Mouse (Mus musculus) neural tube, embryonic 15.5 days (tissue): Measurements from ENCODE around the gene Plcb3. TPM values are rescaled to one million over a fixed set of nuclear protein-coding genes. Genes with fewer than 3 reads are reported as not detected.
"Not testable (repeated sequence)": the region's sequence is repeated elsewhere in the genome, so short reads cannot be mapped to it uniquely, and the experiment has no call there.

Experiments
- ATAC-seq: fragments of 200-750 bp; cut with Nextera tagmentation; 2 replicates; pipeline ENCODE4 v1.8.0; 2017; ENCODE audit warnings: mild to moderate bottlenecking, moderate TSS enrichment, moderate library complexity; ENCODE audit not compliant: low FRiP score
- H3K27ac ChIP-seq: fragments of 300-500 bp; sonication (generic); replicated peaks from 2 replicates; pipeline ENCODE4 v1.5.1; 2015; ENCODE audit warnings: mild to moderate bottlenecking, inconsistent platforms
- H3K27me3 ChIP-seq: fragments of 300-500 bp; sonication (generic); replicated peaks from 2 replicates; pipeline ENCODE4 v1.6.1; 2015; ENCODE audit warnings: inconsistent platforms
- H3K36me3 ChIP-seq: fragments of 300-500 bp; sonication (generic); 2 replicates; pipeline ENCODE4 v1.6.1; 2015; ENCODE audit warnings: inconsistent platforms
- H3K4me1 ChIP-seq: fragments of 300-500 bp; sonication (generic); 2 replicates; pipeline ENCODE4 v1.6.1; 2015; ENCODE audit warnings: inconsistent platforms
- H3K4me2 ChIP-seq: fragments of 300-500 bp; sonication (generic); 2 replicates; pipeline ENCODE4 v1.6.1; 2015; ENCODE audit warnings: inconsistent platforms, mild to moderate bottlenecking, moderate library complexity
- H3K4me3 ChIP-seq: fragments of 300-500 bp; sonication (generic); replicated peaks from 2 replicates; pipeline ENCODE4 v1.5.1; 2015; ENCODE audit warnings: mild to moderate bottlenecking, inconsistent platforms
- H3K9ac ChIP-seq: fragments of 300-500 bp; sonication (generic); replicated peaks from 2 replicates; pipeline ENCODE4 v1.6.1; 2015; ENCODE audit warnings: mild to moderate bottlenecking, inconsistent platforms
- H3K9me3 ChIP-seq: fragments of 300-500 bp; sonication (generic); replicated peaks from 2 replicates; pipeline ENCODE4 v1.6.1; 2016; ENCODE audit warnings: inconsistent platforms
- WGBS: fragments of 180-500 bp; shearing (Covaris S2); methylation state at CpG from one replicate; pipeline ENCODE4 v1.1.7; 2015; ENCODE audit warnings: mixed read lengths; 5-methylcytosine and 5-hydroxymethylcytosine counted together
- polyA plus RNA-seq: library from polyadenylated mRNA; unstranded; fragments of >200 nt; fragmentation: Nextera tagmentation; extraction: Ambion mirVana; gene quantifications from 2 replicates; pipeline ENCODE4 v1.2.1, GENCODE M21; 2015

Plcb3 gene
- polyA plus RNA-seq, 1 experiment from 2014 or later: 14.1 TPM

- H3K9me3 ChIP-seq: no peaks in the 10 kb centered on the region
- peaks cover 31% of the 10 kb centered on the region for H3K4me1 ChIP-seq
- no peak overlapping the region for H3K4me2 ChIP-seq
- H3K27me3 ChIP-seq: no peaks in the 10 kb centered on the region
- WGBS: 96% methylated on average over 15 of the region's 15 CpGs
- peaks cover 32% of the 10 kb centered on the region for H3K36me3 ChIP-seq
- no peak overlapping the region for H3K4me3 ChIP-seq
- H3K9ac ChIP-seq: no peak overlapping the region
- no peak for ATAC-seq
- H3K27ac ChIP-seq: no peak overlapping the region
Observed at GRCm38 (mm10) chr19:6912205-6912970, 63.9 kb downstream of the Plcb3 start.

- H3K27me3 ChIP-seq: no peaks in the 10 kb centered on the region
- H3K4me1 ChIP-seq: peaks cover 38% of the 10 kb centered on the region
- no peaks in the 10 kb centered on the region for H3K9me3 ChIP-seq
- H3K27ac ChIP-seq: no peak overlapping the region
- H3K36me3 ChIP-seq: peaks cover 41% of the 10 kb centered on the region
- peak overlapping the region; percentile 73 for H3K4me2 ChIP-seq
- WGBS: 86% methylated on average over 19 of the region's 19 CpGs
- ATAC-seq: no peak
- H3K4me3 ChIP-seq: peak overlapping the region; percentile 64; the same call in 1 of the 2 replicates
- no peak overlapping the region for H3K9ac ChIP-seq
Observed at GRCm38 (mm10) chr19:6911101-6912074, 64.9 kb downstream of the Plcb3 start.

- H3K4me2 ChIP-seq: peak overlapping the region; percentile 73
- peak overlapping the region; percentile 73 for H3K9ac ChIP-seq
- peak overlapping the region; percentile 98 for H3K27ac ChIP-seq
- H3K4me3 ChIP-seq: peak overlapping the region; percentile 64
- not testable (repeated sequence) for H3K27me3 ChIP-seq, H3K9me3 ChIP-seq
- peaks cover 38% of the 10 kb centered on the region for H3K4me1 ChIP-seq
- WGBS: under 1% methylated on average over 24 of the region's 30 CpGs
- peak; percentile 15 for ATAC-seq
- peaks cover 50% of the 10 kb centered on the region for H3K36me3 ChIP-seq
Observed at GRCm38 (mm10) chr19:6910306-6910705, 66.0 kb downstream of the Plcb3 start.

- peak; percentile 94 for ATAC-seq
- peaks cover 56% of the 10 kb centered on the region for H3K36me3 ChIP-seq
- under 1% methylated on average over 65 of the region's 65 CpGs for WGBS
Observed at GRCm38 (mm10) chr19:6909507-6910289, 66.6 kb downstream of the Plcb3 start, which contains the start of the genes Trmt112 and Prdx5. TSS of gene Trmt112 (plus strand) at chr19:6909698. TSS of gene Prdx5 (minus strand) at chr19:6910106.

GRCm38 (mm10) chr19:6909021-6909420, 67.2 kb downstream of the Plcb3 start:
- Histone ChIP-seq H3K27me3 (no peaks in the 10 kb centered on the region), H3K4me1 (peaks cover 38% of the 10 kb centered on the region), H3K36me3 (peaks cover 61% of the 10 kb centered on the region), H3K9me3 (no peaks in the 10 kb centered on the region), H3K4me2 (peak overlapping the region; percentile 73), H3K4me3 (peak overlapping the region; percentile 64), H3K27ac (peak overlapping the region; percentile 98), H3K9ac (peak overlapping the region; percentile 73)
- WGBS: 8% methylated on average over 11 of the region's 11 CpGs
- no peak for ATAC-seq

More at GRCm38 (mm10) chr19:6909507-6910289, 66.6 kb downstream of the Plcb3 start, which contains the start of the genes Trmt112 and Prdx5:
- Histone ChIP-seq H3K4me3 (peak within 1 kb of the TSS; percentile 64), H3K4me1 (peaks cover 38% of the 10 kb centered on the region), H3K27ac (peak within 1 kb of the TSS; percentile 98), H3K9me3 (no peaks in the 10 kb centered on the region), H3K27me3 (no peaks in the 10 kb centered on the region), H3K4me2 (peak within 1 kb of the TSS; percentile 73), H3K9ac (peak within 1 kb of the TSS; percentile 73)

- H3K9ac ChIP-seq: peak overlapping the region; percentile 73; the same call in 1 of the 2 replicates
- H3K4me3 ChIP-seq: peak overlapping the region; percentile 64
- peaks cover 38% of the 10 kb centered on the region for H3K4me1 ChIP-seq
- H3K9me3 ChIP-seq: no peaks in the 10 kb centered on the region
- no peak overlapping the region for H3K27ac ChIP-seq
- WGBS: 92% methylated on average over 7 of the region's 7 CpGs
- no peak for ATAC-seq
- H3K36me3 ChIP-seq: peaks cover 52% of the 10 kb centered on the region
- no peaks in the 10 kb centered on the region for H3K27me3 ChIP-seq
- peak overlapping the region; percentile 73 for H3K4me2 ChIP-seq
Observed at GRCm38 (mm10) chr19:6907811-6908540, 68.3 kb downstream of the Plcb3 start.

- H3K9ac ChIP-seq: no peak overlapping the region
- no peaks in the 10 kb centered on the region for H3K27me3 ChIP-seq
- H3K27ac ChIP-seq: no peak overlapping the region
- peaks cover 43% of the 10 kb centered on the region for H3K36me3 ChIP-seq
- H3K4me3 ChIP-seq: no peak overlapping the region
- H3K9me3 ChIP-seq: no peaks in the 10 kb centered on the region
- WGBS: 92% methylated on average over 8 of the region's 8 CpGs
- peaks cover 38% of the 10 kb centered on the region for H3K4me1 ChIP-seq
- ATAC-seq: no peak
- H3K4me2 ChIP-seq: peak overlapping the region; percentile 73; the same call in 1 of the 2 replicates
Observed at GRCm38 (mm10) chr19:6907094-6907493, 69.2 kb downstream of the Plcb3 start.

GRCm38 (mm10) chr19:6906199-6906598, 70.1 kb downstream of the Plcb3 start:
- no peak for ATAC-seq
- Histone ChIP-seq H3K9ac (no peak overlapping the region), H3K27me3 (no peaks in the 10 kb centered on the region), H3K4me1 (peaks cover 31% of the 10 kb centered on the region), H3K9me3 (no peaks in the 10 kb centered on the region), H3K4me3 (no peak overlapping the region), H3K27ac (no peak overlapping the region), H3K4me2 (no peak overlapping the region), H3K36me3 (peaks cover 34% of the 10 kb centered on the region)
- 93% methylated on average over 3 of the region's 3 CpGs for WGBS

- no peak for ATAC-seq
- Histone ChIP-seq H3K9me3 (no peaks in the 10 kb centered on the region), H3K4me1 (peaks cover 26% of the 10 kb centered on the region), H3K27ac (no peak overlapping the region), H3K4me3 (no peak overlapping the region), H3K36me3 (peaks cover 32% of the 10 kb centered on the region), H3K9ac (no peak overlapping the region), H3K27me3 (no peaks in the 10 kb centered on the region), H3K4me2 (no peak overlapping the region)
- WGBS: 94% methylated on average over 11 of the region's 11 CpGs
Observed at GRCm38 (mm10) chr19:6905498-6906159, 70.6 kb downstream of the Plcb3 start.

- H3K27ac ChIP-seq: no peak overlapping the region
- no peak overlapping the region for H3K4me2 ChIP-seq
- ATAC-seq: no peak
- peaks cover 23% of the 10 kb centered on the region for H3K4me1 ChIP-seq
- no peak overlapping the region for H3K9ac ChIP-seq
- no peaks in the 10 kb centered on the region for H3K9me3 ChIP-seq
- no peak overlapping the region for H3K4me3 ChIP-seq
- no peaks in the 10 kb centered on the region for H3K27me3 ChIP-seq
- 86% methylated on average over 2 of the region's 2 CpGs for WGBS
- peaks cover 32% of the 10 kb centered on the region for H3K36me3 ChIP-seq
Observed at GRCm38 (mm10) chr19:6904846-6905245, 71.4 kb downstream of the Plcb3 start.
